Mouse (Mus musculus): Measurements from ENCODE around the gene Cpsf4. TPM values are rescaled to one million over a fixed set of nuclear protein-coding genes. Genes with fewer than 3 reads are reported as not detected.
A peak's percentile ranks its signal among the peaks of the same experiment; 100 is the strongest.

The Cpsf4 gene
- polyA plus RNA-seq, 1 experiment from 2014 or later = 41.1 TPM

GRCm38 (mm10) chr5:145211340-145211739 lies 44.3 kb downstream of the Cpsf4 start:
- H3K4me1 ChIP-seq (ENCODE audit: control insufficient read depth, insufficient read depth, low read length) = no peaks in the 10 kb centered on the region

GRCm38 (mm10) chr5:145212216-145212615 lies 45.2 kb downstream of the Cpsf4 start:
- WGBS = 89% methylated on average over 4 of the region's 4 CpGs
- H3K27ac ChIP-seq (ENCODE audit: low read length) = no peak overlapping the region
- H3K4me1 ChIP-seq (ENCODE audit: control insufficient read depth, insufficient read depth, low read length) = no peaks in the 10 kb centered on the region
- no peaks in the 10 kb centered on the region for H3K9me3 ChIP-seq (ENCODE audit: control insufficient read depth, low read length)
- no peak overlapping the region for H3K4me3 ChIP-seq (ENCODE audit: low read length)
- no peak overlapping the region for H3K9ac ChIP-seq (ENCODE audit: low read depth, low read length)
- H3K27me3 ChIP-seq (replicated peaks; ENCODE audit: control insufficient read depth, insufficient read depth, low read length) = no peaks in the 10 kb centered on the region
- no peaks in the 10 kb centered on the region; the same call in 1 of the 2 replicates for H3K36me3 ChIP-seq (ENCODE audit: control insufficient read depth, insufficient read depth, low read length)
- no peak for ATAC-seq
- no peak overlapping the region for H3K4me2 ChIP-seq (ENCODE audit: low read depth, low read length)

More at GRCm38 (mm10) chr5:145211340-145211739, 44.3 kb downstream of the Cpsf4 start:
- no peak overlapping the region for H3K4me2 ChIP-seq (ENCODE audit: low read depth, low read length)
- ATAC-seq = no peak
- no peaks in the 10 kb centered on the region; the same call in 1 of the 2 replicates for H3K36me3 ChIP-seq (ENCODE audit: control insufficient read depth, insufficient read depth, low read length)
- H3K4me3 ChIP-seq (ENCODE audit: low read length) = no peak overlapping the region
- no peaks in the 10 kb centered on the region for H3K27me3 ChIP-seq (replicated peaks; ENCODE audit: control insufficient read depth, insufficient read depth, low read length)
- no peak overlapping the region for H3K9ac ChIP-seq (ENCODE audit: low read depth, low read length)
- no peak overlapping the region for H3K27ac ChIP-seq (ENCODE audit: low read length)
- WGBS = 86% methylated on average over 4 of the region's 4 CpGs
- no peaks in the 10 kb centered on the region for H3K9me3 ChIP-seq (ENCODE audit: control insufficient read depth, low read length)

- no peaks in the 10 kb centered on the region for H3K27me3 ChIP-seq (replicated peaks; ENCODE audit: control insufficient read depth, insufficient read depth, low read length)
- no peak overlapping the region for H3K9ac ChIP-seq (ENCODE audit: low read depth, low read length)
- H3K36me3 ChIP-seq (ENCODE audit: control insufficient read depth, insufficient read depth, low read length) = peaks cover 3% of the 10 kb centered on the region
- no peak overlapping the region for H3K4me3 ChIP-seq (ENCODE audit: low read length)
- 91% methylated on average over 3 of the region's 3 CpGs for WGBS
- ATAC-seq = no peak
- H3K4me2 ChIP-seq (ENCODE audit: low read depth, low read length) = no peak overlapping the region
- H3K4me1 ChIP-seq (ENCODE audit: control insufficient read depth, insufficient read depth, low read length) = no peaks in the 10 kb centered on the region
- no peaks in the 10 kb centered on the region for H3K9me3 ChIP-seq (ENCODE audit: control insufficient read depth, low read length)
- no peak overlapping the region for H3K27ac ChIP-seq (ENCODE audit: low read length)
These were observed 46.5 kb downstream of the Cpsf4 start for GRCm38 (mm10) chr5:145213505-145213904.

GRCm38 (mm10) chr5:145214679-145215078 lies 47.7 kb downstream of the Cpsf4 start:
- H3K9ac ChIP-seq (ENCODE audit: low read depth, low read length) = no peak overlapping the region
- H3K4me2 ChIP-seq (ENCODE audit: low read depth, low read length) = no peak overlapping the region
- H3K36me3 ChIP-seq (ENCODE audit: control insufficient read depth, insufficient read depth, low read length) = peaks cover 9% of the 10 kb centered on the region
- H3K4me3 ChIP-seq (ENCODE audit: low read length) = no peak overlapping the region
- H3K27ac ChIP-seq (ENCODE audit: low read length) = no peak overlapping the region
- H3K4me1 ChIP-seq (ENCODE audit: control insufficient read depth, insufficient read depth, low read length) = no peaks in the 10 kb centered on the region
- H3K9me3 ChIP-seq (ENCODE audit: control insufficient read depth, low read length) = no peaks in the 10 kb centered on the region
- no peak for ATAC-seq
- 71% methylated on average over 4 of the region's 4 CpGs for whole genome bisulfite sequencing
- no peaks in the 10 kb centered on the region for H3K27me3 ChIP-seq (replicated peaks; ENCODE audit: control insufficient read depth, insufficient read depth, low read length)

GRCm38 (mm10) chr5:145217746-145218145 lies 50.7 kb downstream of the Cpsf4 start:
- Histone ChIP-seq H3K27ac (ENCODE audit: low read length) (no peak overlapping the region), H3K4me2 (ENCODE audit: low read depth, low read length) (no peak overlapping the region), H3K27me3 (replicated peaks; ENCODE audit: control insufficient read depth, insufficient read depth, low read length) (no peaks in the 10 kb centered on the region), H3K4me1 (ENCODE audit: control insufficient read depth, insufficient read depth, low read length) (no peaks in the 10 kb centered on the region), H3K9ac (ENCODE audit: low read depth, low read length) (no peak overlapping the region), H3K9me3 (ENCODE audit: control insufficient read depth, low read length) (no peaks in the 10 kb centered on the region), H3K4me3 (ENCODE audit: low read length) (no peak overlapping the region), H3K36me3 (ENCODE audit: control insufficient read depth, insufficient read depth, low read length) (peaks cover 21% of the 10 kb centered on the region)
- WGBS = 60% methylated on average over 6 of the region's 6 CpGs
- ATAC-seq = peak; percentile 84

GRCm38 (mm10) chr5:145218206-145218605 lies 51.2 kb downstream of the Cpsf4 start:
- ATAC-seq = no peak
- no peak overlapping the region for H3K4me3 ChIP-seq (ENCODE audit: low read length)
- H3K9ac ChIP-seq (ENCODE audit: low read depth, low read length) = no peak overlapping the region
- H3K27me3 ChIP-seq (replicated peaks; ENCODE audit: control insufficient read depth, insufficient read depth, low read length) = no peaks in the 10 kb centered on the region
- no peaks in the 10 kb centered on the region for H3K9me3 ChIP-seq (ENCODE audit: control insufficient read depth, low read length)
- 97% methylated on average over 21 of the region's 21 CpGs for WGBS
- H3K36me3 ChIP-seq (ENCODE audit: control insufficient read depth, insufficient read depth, low read length) = peaks cover 21% of the 10 kb centered on the region
- H3K27ac ChIP-seq (ENCODE audit: low read length) = no peak overlapping the region
- no peaks in the 10 kb centered on the region for H3K4me1 ChIP-seq (ENCODE audit: control insufficient read depth, insufficient read depth, low read length)
- no peak overlapping the region for H3K4me2 ChIP-seq (ENCODE audit: low read depth, low read length)

- no peak for ATAC-seq
- Histone ChIP-seq H3K27me3 (replicated peaks; ENCODE audit: control insufficient read depth, insufficient read depth, low read length) (no peaks in the 10 kb centered on the region), H3K9ac (ENCODE audit: low read depth, low read length) (0 out of 2 replicates have a peak overlapping the region, but pooled peaks have one; percentile 10), H3K4me1 (ENCODE audit: control insufficient read depth, insufficient read depth, low read length) (no peaks in the 10 kb centered on the region), H3K36me3 (ENCODE audit: control insufficient read depth, insufficient read depth, low read length) (peaks cover 21% of the 10 kb centered on the region), H3K4me3 (ENCODE audit: low read length) (no peak overlapping the region), H3K9me3 (ENCODE audit: control insufficient read depth, low read length) (no peaks in the 10 kb centered on the region), H3K4me2 (ENCODE audit: low read depth, low read length) (no peak overlapping the region), H3K27ac (ENCODE audit: low read length) (no peak overlapping the region)
- WGBS = 95% methylated on average over 20 of the region's 20 CpGs
These were observed 51.7 kb downstream of the Cpsf4 start for GRCm38 (mm10) chr5:145218671-145219070.

- no peaks in the 10 kb centered on the region for H3K27me3 ChIP-seq (replicated peaks; ENCODE audit: control insufficient read depth, insufficient read depth, low read length)
- no peaks in the 10 kb centered on the region for H3K9me3 ChIP-seq (ENCODE audit: control insufficient read depth, low read length)
- no peaks in the 10 kb centered on the region for H3K4me1 ChIP-seq (ENCODE audit: control insufficient read depth, insufficient read depth, low read length)
- H3K27ac ChIP-seq (ENCODE audit: low read length) = no peak overlapping the region
- WGBS = 92% methylated on average over 8 of the region's 8 CpGs
- no peak overlapping the region for H3K4me3 ChIP-seq (ENCODE audit: low read length)
- no peak for ATAC-seq
- H3K4me2 ChIP-seq (ENCODE audit: low read depth, low read length) = no peak overlapping the region
- no peak overlapping the region for H3K9ac ChIP-seq (ENCODE audit: low read depth, low read length)
- peaks cover 21% of the 10 kb centered on the region for H3K36me3 ChIP-seq (ENCODE audit: control insufficient read depth, insufficient read depth, low read length)
These were observed 53.0 kb downstream of the Cpsf4 start for GRCm38 (mm10) chr5:145219981-145220380.

GRCm38 (mm10) chr5:145222840-145223239 lies 55.8 kb downstream of the Cpsf4 start:
- Histone ChIP-seq H3K4me1 (ENCODE audit: control insufficient read depth, insufficient read depth, low read length) (no peaks in the 10 kb centered on the region), H3K27ac (ENCODE audit: low read length) (peak overlapping the region; percentile 57), H3K36me3 (ENCODE audit: control insufficient read depth, insufficient read depth, low read length) (peaks cover 21% of the 10 kb centered on the region), H3K4me3 (ENCODE audit: low read length) (no peak overlapping the region), H3K27me3 (replicated peaks; ENCODE audit: control insufficient read depth, insufficient read depth, low read length) (no peaks in the 10 kb centered on the region), H3K9ac (ENCODE audit: low read depth, low read length) (no peak overlapping the region), H3K4me2 (ENCODE audit: low read depth, low read length) (no peak overlapping the region), H3K9me3 (ENCODE audit: control insufficient read depth, low read length) (no peaks in the 10 kb centered on the region)
- 69% methylated on average over 5 of the region's 5 CpGs for WGBS
- peak; percentile 92 for ATAC-seq

- H3K4me2 ChIP-seq (ENCODE audit: low read depth, low read length) = no peak overlapping the region
- no peak overlapping the region for H3K4me3 ChIP-seq (ENCODE audit: low read length)
- ATAC-seq = peak; percentile 29
- H3K36me3 ChIP-seq (ENCODE audit: control insufficient read depth, insufficient read depth, low read length) = peaks cover 19% of the 10 kb centered on the region
- H3K27ac ChIP-seq (ENCODE audit: low read length) = peak overlapping the region; percentile 57
- H3K9ac ChIP-seq (ENCODE audit: low read depth, low read length) = no peak overlapping the region
- H3K27me3 ChIP-seq (replicated peaks; ENCODE audit: control insufficient read depth, insufficient read depth, low read length) = no peaks in the 10 kb centered on the region
- 79% methylated on average over 12 of the region's 12 CpGs for WGBS
- no peaks in the 10 kb centered on the region for H3K9me3 ChIP-seq (ENCODE audit: control insufficient read depth, low read length)
- no peaks in the 10 kb centered on the region for H3K4me1 ChIP-seq (ENCODE audit: control insufficient read depth, insufficient read depth, low read length)
These were observed 56.4 kb downstream of the Cpsf4 start for GRCm38 (mm10) chr5:145223395-145223794.

Measured in intestine, embryonic 16.5 days (tissue).